13 mouse cellular contexts compared by ENCODE assay signal in genomic region chr2:35637880-35638535, GRCm38 (mm10).
DNase-seq lines count a peak whose midpoint lies in the region; ATAC-seq and TF ChIP-seq lines count a peak whose summit lies in the region.
"Had no signal": no experiment of that assay in that cellular context is flagged by ENCODE, and none has a peak within 500 bp of the region (broad histone marks: within the 10 kb centered on the region; RNA-seq: fewer than 3 reads in every experiment).

No protein-coding gene starts in this region.

- peak; percentile 73; the same call in 1 of the 2 replicates for ATAC-seq in hindbrain, embryonic 14.5 days (ENCODE audit: low FRiP score)
- peak; percentile 80 for ATAC-seq in midbrain, postnatal 0 days (ENCODE audit: low FRiP score)
- ATAC-seq in granulocyte monocyte progenitor cell, adult 5-6 weeks (replicated peaks; ENCODE audit: poor library complexity, severe bottlenecking), result no peak

- 40% methylated on average over 13 of the region's 13 CpGs for WGBS in hindbrain, embryonic 14.5 days
- WGBS in midbrain, postnatal 0 days, result 30% methylated on average over 13 of the region's 13 CpGs

- peaks cover 14% of the 10 kb centered on the region for H3K4me1 ChIP-seq in hindbrain, embryonic 14.5 days (replicated peaks; ENCODE audit: control insufficient read depth, insufficient read depth, low read length)
- H3K4me1 ChIP-seq in midbrain, postnatal 0 days (ENCODE audit: insufficient read depth, low read length), result no peaks in the 10 kb centered on the region

- no peak overlapping the region for H3K4me3 ChIP-seq in left cerebral cortex, adult 2 months
- no peak overlapping the region for H3K4me3 ChIP-seq in hindbrain, embryonic 14.5 days (replicated peaks; ENCODE audit: low read length)
- no peak overlapping the region for H3K4me3 ChIP-seq in midbrain, postnatal 0 days (ENCODE audit: low read depth, low read length)
- H3K4me3 ChIP-seq: lung, embryonic 15.5 days; megakaryocyte, embryonic 14.5 days had no signal

- no peaks in the 10 kb centered on the region for H3K9me3 ChIP-seq in hindbrain, embryonic 14.5 days (ENCODE audit: control insufficient read depth, low read length)
- no peaks in the 10 kb centered on the region for H3K9me3 ChIP-seq in midbrain, postnatal 0 days (ENCODE audit: low read length)
- H3K9me3 ChIP-seq: lung, embryonic 15.5 days had no signal

- TF ChIP-seq POLR2A in brain, embryonic 14.5 days (IDR thresholded peaks at IDR 0.05; ENCODE audit: borderline replicate concordance, extremely low read depth, insufficient read depth, insufficient read length, poor library complexity, severe bottlenecking), result no peak

- H3K27ac ChIP-seq in left cerebral cortex, adult 2 months, result no peak overlapping the region
- H3K27ac ChIP-seq in hindbrain, embryonic 14.5 days, result peak overlapping the region; percentile 69
- H3K27ac ChIP-seq in midbrain, postnatal 0 days (ENCODE audit: low read depth, low read length), result peak overlapping the region; percentile 64
- H3K27ac ChIP-seq: lung, embryonic 15.5 days had no signal

- no peak overlapping the region for H3K9ac ChIP-seq in hindbrain, embryonic 14.5 days
- no peak overlapping the region for H3K9ac ChIP-seq in midbrain, postnatal 0 days (replicated peaks; ENCODE audit: low read length, poor library complexity, severe bottlenecking)
- H3K9ac ChIP-seq: lung, embryonic 15.5 days had no signal

- TF ChIP-seq CTCF in left cerebral cortex, adult 2 months (IDR thresholded peaks at IDR 0.05), result no peak
- no peak for TF ChIP-seq CTCF in brain, embryonic 14.5 days (IDR thresholded peaks at IDR 0.05; ENCODE audit: borderline replicate concordance, extremely low read depth, insufficient read depth, insufficient read length)
- no peak for TF ChIP-seq CTCF in midbrain, postnatal 0 days (IDR thresholded peaks at IDR 0.05)

- DNase-seq in left cerebral cortex, adult 2 months (ENCODE audit: extremely low spot score in 1 of 2, low spot score in 2 of 2), result peak; percentile 24 to 34
- DNase-seq in left cerebral cortex, adult 11 months (ENCODE audit: low spot score), result no peak
- DNase-seq in brain, embryonic 14.5 days (ENCODE audit: low read depth), result peak; percentile 87
- DNase-seq in hindbrain, embryonic 14.5 days (ENCODE audit: low spot score), result peak; percentile 79
- DNase-seq in midbrain, postnatal 0 days (ENCODE audit: low spot score), result peak; percentile 82
- no peak for DNase-seq in heart, adult 8-10 months (ENCODE audit: low spot score)
- DNase-seq in kidney, postnatal 10 days, result no peak
- DNase-seq: cerebellum, adult 11 months; gastrocnemius, postnatal 25 days; kidney, postnatal 4 days had no signal

- intact Hi-C loops in left cerebral cortex, adult 2 months (cut with DNase I), result no loop called here

- no peaks in the 10 kb centered on the region for H3K36me3 ChIP-seq in hindbrain, embryonic 14.5 days (replicated peaks; ENCODE audit: control insufficient read depth, insufficient read depth)
- no peaks in the 10 kb centered on the region for H3K36me3 ChIP-seq in midbrain, postnatal 0 days (ENCODE audit: insufficient read depth, low read length)

- no peaks in the 10 kb centered on the region for H3K27me3 ChIP-seq in hindbrain, embryonic 14.5 days (ENCODE audit: control insufficient read depth, insufficient read depth, low read length)
- no peaks in the 10 kb centered on the region for H3K27me3 ChIP-seq in midbrain, postnatal 0 days (ENCODE audit: insufficient read depth, low read length)
- H3K27me3 ChIP-seq: lung, embryonic 15.5 days had no signal

- no peak overlapping the region for H3K4me2 ChIP-seq in hindbrain, embryonic 14.5 days (replicated peaks)
- peak overlapping the region; percentile 31 for H3K4me2 ChIP-seq in midbrain, postnatal 0 days (ENCODE audit: low read depth, low read length, poor library complexity, severe bottlenecking)
- H3K4me2 ChIP-seq: lung, embryonic 15.5 days had no signal

Comparison
In these comparisons a context has a peak if more than half of its experiments do, and no peak if none do; other contexts are left out.
1. DNase-seq: peak in left cerebral cortex, adult 2 months (2 of 2), brain, embryonic 14.5 days (single experiment), hindbrain, embryonic 14.5 days (single experiment) and midbrain, postnatal 0 days (single experiment); none in left cerebral cortex, adult 11 months (single experiment), heart, adult 8-10 months (single experiment) and kidney, postnatal 10 days (single experiment).